Mouse (Mus musculus): ENCODE data around the gene Tfip11. TPM values are rescaled to one million over a fixed set of nuclear protein-coding genes. Genes with fewer than 3 reads are reported as not detected.
A peak's percentile ranks its signal among the peaks of the same experiment; 100 is the strongest.

The Tfip11 gene
- polyA plus RNA-seq, 1 experiment: 23.9 TPM

GRCm38 (mm10) chr5:112292343-112292980, 33.7 kb upstream of the Tfip11 start:
- Histone ChIP-seq H3K27ac (ENCODE audit: insufficient read depth, low read length) (no peak overlapping the region), H3K4me1 (ENCODE audit: control insufficient read depth, insufficient read depth, low read length) (peaks cover 19% of the 10 kb centered on the region)

GRCm38 (mm10) chr5:112293800-112294199, 32.4 kb upstream of the Tfip11 start:
- TF ChIP-seq CTCF (IDR thresholded peaks at IDR 0.05; ENCODE audit: low read depth, low read length) (no peak), EP300 (IDR thresholded peaks at IDR 0.05; ENCODE audit: insufficient read depth, low read depth, low read length) (no peak), POLR2A (IDR thresholded peaks at IDR 0.05; ENCODE audit: insufficient read depth, low read length) (no peak)
- no peak overlapping the region for H3K4me3 ChIP-seq (ENCODE audit: low read depth, low read length)
- no peaks in the 10 kb centered on the region for H3K36me3 ChIP-seq (ENCODE audit: control insufficient read depth, insufficient read depth, low read length, poor library complexity, severe bottlenecking)
- no peaks in the 10 kb centered on the region for H3K27me3 ChIP-seq (ENCODE audit: control insufficient read depth, insufficient read depth, low read length, poor library complexity, severe bottlenecking)
- peaks cover 14% of the 10 kb centered on the region for H3K4me1 ChIP-seq (ENCODE audit: control insufficient read depth, insufficient read depth, low read length)
- H3K9me3 ChIP-seq (replicated peaks; ENCODE audit: control insufficient read depth, insufficient read depth, low read length, poor library complexity, severe bottlenecking): no peaks in the 10 kb centered on the region
- no peak overlapping the region for H3K9ac ChIP-seq (ENCODE audit: low read depth, poor library complexity, severe bottlenecking)
- H3K27ac ChIP-seq (ENCODE audit: insufficient read depth, low read length): no peak overlapping the region

More at GRCm38 (mm10) chr5:112292343-112292980, 33.7 kb upstream of the Tfip11 start:
- Histone ChIP-seq H3K9me3 (replicated peaks; ENCODE audit: control insufficient read depth, insufficient read depth, low read length, poor library complexity, severe bottlenecking) (no peaks in the 10 kb centered on the region), H3K9ac (ENCODE audit: low read depth, poor library complexity, severe bottlenecking) (no peak overlapping the region), H3K36me3 (ENCODE audit: control insufficient read depth, insufficient read depth, low read length, poor library complexity, severe bottlenecking) (no peaks in the 10 kb centered on the region), H3K27me3 (ENCODE audit: control insufficient read depth, insufficient read depth, low read length, poor library complexity, severe bottlenecking) (no peaks in the 10 kb centered on the region), H3K4me3 (ENCODE audit: low read depth, low read length) (no peak overlapping the region)
- TF ChIP-seq EP300 (IDR thresholded peaks at IDR 0.05; ENCODE audit: insufficient read depth, low read depth, low read length) (no peak), CTCF (IDR thresholded peaks at IDR 0.05; ENCODE audit: low read depth, low read length) (no peak), POLR2A (IDR thresholded peaks at IDR 0.05; ENCODE audit: insufficient read depth, low read length) (no peak)

GRCm38 (mm10) chr5:112294696-112295095, 31.5 kb upstream of the Tfip11 start:
- H3K27ac ChIP-seq (ENCODE audit: insufficient read depth, low read length): no peak overlapping the region
- no peak overlapping the region for H3K9ac ChIP-seq (ENCODE audit: low read depth, poor library complexity, severe bottlenecking)
- H3K4me1 ChIP-seq (ENCODE audit: control insufficient read depth, insufficient read depth, low read length): peaks cover 16% of the 10 kb centered on the region
- H3K27me3 ChIP-seq (ENCODE audit: control insufficient read depth, insufficient read depth, low read length, poor library complexity, severe bottlenecking): no peaks in the 10 kb centered on the region
- H3K9me3 ChIP-seq (replicated peaks; ENCODE audit: control insufficient read depth, insufficient read depth, low read length, poor library complexity, severe bottlenecking): no peaks in the 10 kb centered on the region
- no peaks in the 10 kb centered on the region for H3K36me3 ChIP-seq (ENCODE audit: control insufficient read depth, insufficient read depth, low read length, poor library complexity, severe bottlenecking)
- H3K4me3 ChIP-seq (ENCODE audit: low read depth, low read length): no peak overlapping the region
- no peak for TF ChIP-seq POLR2A (IDR thresholded peaks at IDR 0.05; ENCODE audit: insufficient read depth, low read length)
- no peak for TF ChIP-seq CTCF (IDR thresholded peaks at IDR 0.05; ENCODE audit: low read depth, low read length)
- no peak for TF ChIP-seq EP300 (IDR thresholded peaks at IDR 0.05; ENCODE audit: insufficient read depth, low read depth, low read length)

DNA sequence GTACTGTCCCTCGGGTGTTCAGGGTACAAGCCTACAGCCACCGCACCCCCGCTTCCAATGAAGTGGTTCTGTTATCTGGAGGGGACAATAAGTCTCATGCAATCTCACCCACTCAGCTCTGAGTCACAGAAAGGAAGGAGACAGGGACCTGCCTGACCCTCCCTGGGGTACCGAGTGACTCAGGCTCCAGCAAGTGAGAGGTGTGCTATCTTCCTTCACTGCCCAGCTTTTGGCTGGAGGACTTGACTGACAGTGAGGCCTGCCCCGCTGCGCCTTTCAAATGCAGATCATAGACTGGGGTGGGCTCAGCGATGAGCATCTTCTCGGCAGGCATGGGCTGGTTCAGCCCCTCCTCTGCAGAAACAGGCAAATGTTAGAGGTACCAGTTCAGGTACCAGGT, 31.0 kb upstream of the Tfip11 start:
- no peak overlapping the region for H3K27ac ChIP-seq (ENCODE audit: insufficient read depth, low read length)
- no peak overlapping the region for H3K9ac ChIP-seq (ENCODE audit: low read depth, poor library complexity, severe bottlenecking)
- H3K27me3 ChIP-seq (ENCODE audit: control insufficient read depth, insufficient read depth, low read length, poor library complexity, severe bottlenecking): no peaks in the 10 kb centered on the region
- no peaks in the 10 kb centered on the region for H3K36me3 ChIP-seq (ENCODE audit: control insufficient read depth, insufficient read depth, low read length, poor library complexity, severe bottlenecking)
- H3K9me3 ChIP-seq (replicated peaks; ENCODE audit: control insufficient read depth, insufficient read depth, low read length, poor library complexity, severe bottlenecking): no peaks in the 10 kb centered on the region
- peaks cover 16% of the 10 kb centered on the region for H3K4me1 ChIP-seq (ENCODE audit: control insufficient read depth, insufficient read depth, low read length)
- TF ChIP-seq CTCF (IDR thresholded peaks at IDR 0.05; ENCODE audit: low read depth, low read length) (no peak), EP300 (IDR thresholded peaks at IDR 0.05; ENCODE audit: insufficient read depth, low read depth, low read length) (peak; percentile 72), POLR2A (IDR thresholded peaks at IDR 0.05; ENCODE audit: insufficient read depth, low read length) (no peak)
- H3K4me3 ChIP-seq (ENCODE audit: low read depth, low read length): no peak overlapping the region

GRCm38 (mm10) chr5:112295564-112295963, 30.6 kb upstream of the Tfip11 start:
- H3K27ac ChIP-seq (ENCODE audit: insufficient read depth, low read length): no peak overlapping the region
- H3K27me3 ChIP-seq (ENCODE audit: control insufficient read depth, insufficient read depth, low read length, poor library complexity, severe bottlenecking): no peaks in the 10 kb centered on the region
- H3K4me1 ChIP-seq (ENCODE audit: control insufficient read depth, insufficient read depth, low read length): peaks cover 16% of the 10 kb centered on the region
- H3K4me3 ChIP-seq (ENCODE audit: low read depth, low read length): no peak overlapping the region
- H3K9me3 ChIP-seq (replicated peaks; ENCODE audit: control insufficient read depth, insufficient read depth, low read length, poor library complexity, severe bottlenecking): no peaks in the 10 kb centered on the region
- H3K9ac ChIP-seq (ENCODE audit: low read depth, poor library complexity, severe bottlenecking): no peak overlapping the region
- TF ChIP-seq CTCF (IDR thresholded peaks at IDR 0.05; ENCODE audit: low read depth, low read length) (no peak), EP300 (IDR thresholded peaks at IDR 0.05; ENCODE audit: insufficient read depth, low read depth, low read length) (no peak), POLR2A (IDR thresholded peaks at IDR 0.05; ENCODE audit: insufficient read depth, low read length) (no peak)
- H3K36me3 ChIP-seq (ENCODE audit: control insufficient read depth, insufficient read depth, low read length, poor library complexity, severe bottlenecking): no peaks in the 10 kb centered on the region

- no peak for TF ChIP-seq CTCF (IDR thresholded peaks at IDR 0.05; ENCODE audit: low read depth, low read length)
- TF ChIP-seq POLR2A (IDR thresholded peaks at IDR 0.05; ENCODE audit: insufficient read depth, low read length): no peak
- TF ChIP-seq EP300 (IDR thresholded peaks at IDR 0.05; ENCODE audit: insufficient read depth, low read depth, low read length): no peak
- no peaks in the 10 kb centered on the region for H3K9me3 ChIP-seq (replicated peaks; ENCODE audit: control insufficient read depth, insufficient read depth, low read length, poor library complexity, severe bottlenecking)
- no peaks in the 10 kb centered on the region for H3K27me3 ChIP-seq (ENCODE audit: control insufficient read depth, insufficient read depth, low read length, poor library complexity, severe bottlenecking)
- H3K36me3 ChIP-seq (ENCODE audit: control insufficient read depth, insufficient read depth, low read length, poor library complexity, severe bottlenecking): no peaks in the 10 kb centered on the region
- no peak overlapping the region for H3K9ac ChIP-seq (ENCODE audit: low read depth, poor library complexity, severe bottlenecking)
- no peak overlapping the region for H3K4me3 ChIP-seq (ENCODE audit: low read depth, low read length)
- no peak overlapping the region for H3K27ac ChIP-seq (ENCODE audit: insufficient read depth, low read length)
- H3K4me1 ChIP-seq (ENCODE audit: control insufficient read depth, insufficient read depth, low read length): peaks cover 16% of the 10 kb centered on the region
Measured at GRCm38 (mm10) chr5:112296404-112297181, 29.6 kb upstream of the Tfip11 start.
